Comparison of ENCODE assay signal across 10 mouse cellular contexts in genomic region chr3:28558328-28558871, GRCm38 (mm10).
A peak's percentile ranks its signal among the peaks of the same experiment; 100 is the strongest.
DNase-seq lines count a peak whose midpoint lies in the region; ATAC-seq and TF ChIP-seq lines count a peak whose summit lies in the region.
"Had no signal": no experiment of that assay in that cellular context is flagged by ENCODE, and none has a peak within 500 bp of the region (broad histone marks: within the 10 kb centered on the region; RNA-seq: fewer than 3 reads in every experiment).

No protein-coding gene starts in this region.

- H3K4me2 ChIP-seq in forebrain, postnatal 0 days (ENCODE audit: low read depth), result no peak overlapping the region
- H3K4me2 ChIP-seq in intestine, postnatal 0 days (replicated peaks; ENCODE audit: low read depth), result no peak overlapping the region
- H3K4me2 ChIP-seq: limb, embryonic 15.5 days; stomach, embryonic 15.5 days had no signal

- TF ChIP-seq CTCF in forebrain, postnatal 0 days (IDR thresholded peaks at IDR 0.05; ENCODE audit: low read depth), result no peak
- no peak for TF ChIP-seq CTCF in intestine, postnatal 0 days (IDR thresholded peaks at IDR 0.05; ENCODE audit: low read depth)

- H3K9ac ChIP-seq in forebrain, postnatal 0 days, result peak overlapping the region; percentile 15; the same call in 1 of the 2 replicates
- no peak overlapping the region for H3K9ac ChIP-seq in intestine, postnatal 0 days (ENCODE audit: low read depth, low read length)
- H3K9ac ChIP-seq: limb, embryonic 15.5 days; stomach, embryonic 15.5 days had no signal

- H3K4me3 ChIP-seq in forebrain, postnatal 0 days (ENCODE audit: low read depth, low read length), result no peak overlapping the region
- no peak overlapping the region for H3K4me3 ChIP-seq in intestine, postnatal 0 days (ENCODE audit: low read depth, low read length)
- H3K4me3 ChIP-seq: limb, embryonic 15.5 days; stomach, embryonic 15.5 days had no signal

- H3K9me3 ChIP-seq in forebrain, postnatal 0 days (ENCODE audit: low read length), result no peaks in the 10 kb centered on the region
- no peaks in the 10 kb centered on the region for H3K9me3 ChIP-seq in intestine, postnatal 0 days (ENCODE audit: control insufficient read depth)
- H3K9me3 ChIP-seq: limb, embryonic 15.5 days; stomach, embryonic 15.5 days had no signal

- WGBS in forebrain, postnatal 0 days, result 18% methylated on average over 4 of the region's 4 CpGs
- WGBS in intestine, postnatal 0 days, result 62% methylated on average over 4 of the region's 4 CpGs

- H3K27me3 ChIP-seq in forebrain, postnatal 0 days (ENCODE audit: insufficient read depth, low read length), result no peaks in the 10 kb centered on the region
- no peaks in the 10 kb centered on the region for H3K27me3 ChIP-seq in intestine, postnatal 0 days (replicated peaks; ENCODE audit: control insufficient read depth, insufficient read depth, low read length)
- H3K27me3 ChIP-seq: limb, embryonic 15.5 days; stomach, embryonic 15.5 days had no signal

- peak; percentile 30 for DNase-seq in gastrocnemius, adult 18-20 months (ENCODE audit: low spot score)
- no peak for DNase-seq in gastrocnemius, postnatal 36 days
- peak; percentile 59 for DNase-seq in Muller cell, postnatal 12 days (ENCODE audit: inconsistent ontology term)
- DNase-seq in forebrain, postnatal 0 days, result peak; percentile 82
- peak; percentile 72 to 95 for DNase-seq in left cerebral cortex, postnatal 25 days (ENCODE audit: low spot score in 2 of 2)
- peak; percentile 64 for DNase-seq in right cerebral cortex, postnatal 14 days
- no peak for DNase-seq in embryo, embryonic 11 days

- H3K4me1 ChIP-seq in forebrain, postnatal 0 days (ENCODE audit: insufficient read depth), result peaks cover 19% of the 10 kb centered on the region; the same call in 1 of the 2 replicates
- H3K4me1 ChIP-seq in intestine, postnatal 0 days (replicated peaks; ENCODE audit: control insufficient read depth, insufficient read depth, low read length), result no peaks in the 10 kb centered on the region; the same call in 1 of the 2 replicates
- H3K4me1 ChIP-seq: stomach, embryonic 15.5 days had no signal

- intact Hi-C loops in gastrocnemius, postnatal 36 days (cut with DNase I), result no loop called here
- intact Hi-C loops in left cerebral cortex, postnatal 25 days (cut with DNase I), result loop anchor here (2.0 kb wide), 1 partner anchor 296 kb away; the partner anchor contains the start of gene Tnik

- peak overlapping the region; percentile 74 for H3K27ac ChIP-seq in forebrain, postnatal 0 days (ENCODE audit: low read depth, low read length)
- H3K27ac ChIP-seq in intestine, postnatal 0 days (ENCODE audit: low read depth, low read length), result no peak overlapping the region
- H3K27ac ChIP-seq: limb, embryonic 15.5 days; stomach, embryonic 15.5 days had no signal

- H3K36me3 ChIP-seq in forebrain, postnatal 0 days (ENCODE audit: insufficient read depth), result peaks cover 4% of the 10 kb centered on the region; the same call in 1 of the 2 replicates
- 0 out of 2 replicates have a peak, but pooled peaks cover 6% of the 10 kb centered on the region for H3K36me3 ChIP-seq in intestine, postnatal 0 days (ENCODE audit: control insufficient read depth, insufficient read depth)
- H3K36me3 ChIP-seq: limb, embryonic 15.5 days; stomach, embryonic 15.5 days had no signal

- peak; percentile 92 for ATAC-seq in forebrain, postnatal 0 days
- no peak for ATAC-seq in intestine, postnatal 0 days

Comparison
In these comparisons a context has a peak if more than half of its experiments do, and no peak if none do; other contexts are left out.
1. DNase-seq: peak in gastrocnemius, adult 18-20 months (single experiment), Muller cell, postnatal 12 days (single experiment), forebrain, postnatal 0 days (single experiment), left cerebral cortex, postnatal 25 days (2 of 2) and right cerebral cortex, postnatal 14 days (single experiment); none in gastrocnemius, postnatal 36 days (0 of 2) and embryo, embryonic 11 days (single experiment).